Mouse (Mus musculus) brain, embryonic 14.5 days (tissue): Measurements from ENCODE around the gene Fam222a.

Source experiments
- CTCF ChIP-seq: fragments of 200-500 bp; IDR thresholded peaks from 2 replicates; pipeline ENCODE4 v1.5.1; 2012; ENCODE audit warnings: inconsistent platforms, mild to moderate bottlenecking, moderate library complexity, borderline replicate concordance; ENCODE audit not compliant: insufficient read depth, insufficient read length; ENCODE audit errors: extremely low read depth
- POLR2A ChIP-seq: fragments of 200-500 bp; IDR thresholded peaks from 2 replicates; pipeline ENCODE4 v1.6.1; 2012; ENCODE audit warnings: mild to moderate bottlenecking, inconsistent platforms, borderline replicate concordance; ENCODE audit not compliant: poor library complexity, insufficient read depth, insufficient read length, severe bottlenecking; ENCODE audit errors: extremely low read depth

GRCm38 (mm10) chr5:114616336-114617061, 48.7 kb downstream of the Fam222a start:
- TF ChIP-seq CTCF (no peak), POLR2A (no peak)
